Mouse (Mus musculus) embryonic fibroblast, embryonic 13.5 days (primary cell): ENCODE measurements around the gene Oas1e. TPM values are rescaled to one million over a fixed set of nuclear protein-coding genes. Genes with fewer than 3 reads are reported as not detected.

ENCODE experiments used
- H3K27ac ChIP-seq: 2 replicates; pipeline ENCODE4 v1.5.1; 2012; ENCODE audit warnings: low read length, control low read depth, inconsistent platforms; ENCODE audit not compliant: insufficient read depth
- H3K4me1 ChIP-seq: 2 replicates; pipeline ENCODE4 v1.6.1; 2011; ENCODE audit warnings: low read length; ENCODE audit not compliant: control insufficient read depth, insufficient read depth
- H3K4me3 ChIP-seq: 2 replicates; pipeline ENCODE4 v1.5.1; 2011; ENCODE audit warnings: mild to moderate bottlenecking, control low read depth, low read length; ENCODE audit not compliant: insufficient read depth
- CTCF ChIP-seq: IDR thresholded peaks from 2 replicates; pipeline ENCODE4 v1.5.1; 2011; ENCODE audit warnings: mild to moderate bottlenecking, control low read depth, low read length, moderate library complexity, borderline replicate concordance; ENCODE audit not compliant: insufficient read depth
- POLR2A ChIP-seq: IDR thresholded peaks from 2 replicates; pipeline ENCODE4 v1.6.1; 2011; ENCODE audit warnings: low read depth, mild to moderate bottlenecking, control low read depth, low read length, moderate library complexity
- polyA plus RNA-seq: library from polyadenylated mRNA; stranded (reverse); fragments of >200 nt; gene quantifications from 2 replicates; pipeline ENCODE4 v1.2.4, GENCODE M21; 2011; ENCODE audit warnings: low read depth; ENCODE audit not compliant: missing spikeins, insufficient read length

The Oas1e gene
- polyA plus RNA-seq, 1 experiment = not detected

DNA sequence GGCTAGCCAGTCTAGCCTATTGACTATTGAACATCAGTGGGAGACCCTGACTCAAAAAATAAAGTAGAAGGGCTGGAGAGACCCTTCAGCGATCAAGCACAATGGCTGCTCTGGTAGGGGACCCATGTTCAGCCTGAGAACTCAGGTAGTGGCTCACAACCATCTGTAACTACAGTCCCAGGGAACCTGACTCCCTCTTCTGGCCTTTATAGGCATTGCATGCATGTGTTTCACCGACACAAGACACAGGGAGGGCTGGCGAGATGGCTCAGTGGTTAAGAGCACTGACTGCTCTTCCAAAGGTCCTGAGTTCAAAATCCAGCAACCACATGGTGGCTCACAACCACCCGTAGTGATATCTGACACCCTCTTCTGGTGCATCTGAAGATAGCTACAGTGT lies 53.2 kb downstream of the Oas1e start:
- H3K4me3 ChIP-seq = no peak overlapping the region
- H3K27ac ChIP-seq = no peak overlapping the region
- no peaks in the 10 kb centered on the region for H3K4me1 ChIP-seq
- TF ChIP-seq CTCF (peak; percentile 16; the same call in 1 of the 2 replicates), POLR2A (no peak)

Other genes starting within 250 kb of the Oas1e start
- gene Tpcn1, start 206.9 kb downstream of the Oas1e start, polyA plus RNA-seq = 22.2 and 29.1 TPM in 2 replicates
- gene Iqcd, start 206.5 kb downstream of the Oas1e start, polyA plus RNA-seq = 0.44 TPM in 1 of 2 replicates, not detected in the other
- gene Rita1, start 182.9 kb downstream of the Oas1e start, polyA plus RNA-seq = 8.5 and 8.8 TPM in 2 replicates
- gene Ddx54, start 182.8 kb downstream of the Oas1e start, polyA plus RNA-seq = 39.3 and 43.0 TPM in 2 replicates
- gene Cfap73, start 161.3 kb downstream of the Oas1e start, polyA plus RNA-seq = not detected in 2 replicates
- gene Rasal1, start 146.7 kb downstream of the Oas1e start, polyA plus RNA-seq = not detected in 2 replicates
- not detected in 2 replicates for gene Dtx1, start 83.6 kb downstream of the Oas1e start, polyA plus RNA-seq
- gene Oas2, start 45.7 kb downstream of the Oas1e start, polyA plus RNA-seq = 0.28 and 0.61 TPM in 2 replicates
- gene Oas3, start 17.9 kb downstream of the Oas1e start, polyA plus RNA-seq = 0.18 TPM in 1 of 2 replicates, not detected in the other
- gene Oas1c, start 17.0 kb upstream of the Oas1e start, polyA plus RNA-seq = 1.3 and 1.9 TPM in 2 replicates
- gene Oas1f, start 51.8 kb upstream of the Oas1e start, polyA plus RNA-seq = not detected in 2 replicates
- not detected in 2 replicates for gene Oas1h, start 65.9 kb upstream of the Oas1e start, polyA plus RNA-seq
- 1.3 TPM in 1 of 2 replicates, not detected in the other for gene Oas1g, start 92.1 kb upstream of the Oas1e start, polyA plus RNA-seq
- 4.9 and 5.8 TPM in 2 replicates for gene Oas1a, start 112.0 kb upstream of the Oas1e start, polyA plus RNA-seq
- gene Oas1d, start 119.0 kb upstream of the Oas1e start, polyA plus RNA-seq = not detected in 2 replicates
- gene Rph3a, start 214.6 kb upstream of the Oas1e start, polyA plus RNA-seq = not detected in 2 replicates